Mouse (Mus musculus) heart, embryonic 11.5 days (tissue): Measurements from ENCODE around the gene Gucy2g. TPM values are rescaled to one million over a fixed set of nuclear protein-coding genes. Genes with fewer than 3 reads are reported as not detected.

Experiments used
- ATAC-seq: fragments of 200-750 bp; cut with Nextera tagmentation; replicated peaks from 2 replicates; pipeline ENCODE4 v1.8.0; 2017; ENCODE audit warnings: moderate library complexity; ENCODE audit not compliant: insufficient number of reproducible peaks, low FRiP score, low TSS enrichment
- H3K27ac ChIP-seq: fragments of 300-500 bp; sonication (generic); 2 replicates; pipeline ENCODE4 v1.5.1; 2014; ENCODE audit warnings: mild to moderate bottlenecking, low read depth, low read length
- H3K27me3 ChIP-seq: fragments of 300-500 bp; sonication (generic); 2 replicates; pipeline ENCODE4 v1.6.1; 2014; ENCODE audit warnings: mild to moderate bottlenecking, low read length, mixed read lengths; ENCODE audit not compliant: control insufficient read depth, insufficient read depth
- H3K36me3 ChIP-seq: fragments of 300-500 bp; sonication (generic); 2 replicates; pipeline ENCODE4 v1.6.1; 2014; ENCODE audit warnings: mild to moderate bottlenecking, low read length, moderate library complexity, mixed read lengths; ENCODE audit not compliant: control insufficient read depth, insufficient read depth
- H3K4me1 ChIP-seq: fragments of 300-500 bp; sonication (generic); 2 replicates; pipeline ENCODE4 v1.6.1; 2014; ENCODE audit warnings: low read length; ENCODE audit not compliant: control insufficient read depth, insufficient read depth
- H3K4me2 ChIP-seq: fragments of 300-500 bp; sonication (generic); 2 replicates; pipeline ENCODE4 v1.6.1; 2014; ENCODE audit warnings: mild to moderate bottlenecking, moderate library complexity
- H3K4me3 ChIP-seq: fragments of 300-500 bp; sonication (generic); 2 replicates; pipeline ENCODE4 v1.5.1; 2014; ENCODE audit warnings: low read depth, low read length
- H3K9ac ChIP-seq: fragments of 300-500 bp; sonication (generic); 2 replicates; pipeline ENCODE4 v1.6.1; 2014; ENCODE audit warnings: mild to moderate bottlenecking, low read depth, low read length, moderate library complexity
- H3K9me3 ChIP-seq: fragments of 300-500 bp; sonication (generic); replicated peaks from 2 replicates; pipeline ENCODE4 v1.6.1; 2016; ENCODE audit warnings: low read length; ENCODE audit not compliant: control insufficient read depth
- WGBS: fragments of 180-500 bp; shearing (Covaris S2); extraction: QIAGEN DNeasy Blood & Tissue Kit; methylation state at CpG from one replicate; pipeline ENCODE4 v1.1.7; 2014; ENCODE audit not compliant: insufficient replicate concordance; 5-methylcytosine and 5-hydroxymethylcytosine counted together
- polyA plus RNA-seq: library from polyadenylated mRNA; unstranded; fragments of >200 nt; fragmentation: Nextera tagmentation; extraction: Ambion mirVana; gene quantifications from 2 replicates; pipeline ENCODE4 v1.2.1, GENCODE M21; 2014

The Gucy2g gene
- polyA plus RNA-seq, 1 experiment from 2014 or later, result not detected

DNA sequence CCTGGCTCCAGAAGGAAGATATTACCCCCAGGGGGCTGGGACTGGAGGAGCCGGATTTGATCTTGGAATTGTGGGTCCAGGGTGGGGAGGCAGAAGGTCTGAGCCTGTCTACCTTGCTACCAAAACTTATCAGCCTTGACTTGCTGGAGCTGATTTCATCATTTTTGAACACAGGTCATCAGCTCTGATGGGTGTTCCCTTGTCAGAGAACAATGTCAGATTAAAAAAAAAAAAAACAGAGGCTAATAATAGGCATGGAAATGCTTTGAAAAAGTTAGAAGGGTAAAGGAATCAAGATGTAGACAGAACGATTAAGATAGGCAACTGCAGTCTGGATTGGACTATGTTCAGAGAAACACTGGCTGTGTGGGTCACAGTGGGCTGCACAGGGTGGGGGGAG lies 49.4 kb downstream of the Gucy2g start:
- no peak overlapping the region for H3K4me3 ChIP-seq
- H3K36me3 ChIP-seq, result no peaks in the 10 kb centered on the region
- 72% methylated on average over 2 of the region's 2 CpGs for WGBS
- H3K9me3 ChIP-seq, result no peaks in the 10 kb centered on the region
- H3K27me3 ChIP-seq, result no peaks in the 10 kb centered on the region
- H3K9ac ChIP-seq, result no peak overlapping the region
- H3K4me1 ChIP-seq, result no peaks in the 10 kb centered on the region
- no peak for ATAC-seq
- H3K4me2 ChIP-seq, result no peak overlapping the region
- no peak overlapping the region for H3K27ac ChIP-seq

DNA sequence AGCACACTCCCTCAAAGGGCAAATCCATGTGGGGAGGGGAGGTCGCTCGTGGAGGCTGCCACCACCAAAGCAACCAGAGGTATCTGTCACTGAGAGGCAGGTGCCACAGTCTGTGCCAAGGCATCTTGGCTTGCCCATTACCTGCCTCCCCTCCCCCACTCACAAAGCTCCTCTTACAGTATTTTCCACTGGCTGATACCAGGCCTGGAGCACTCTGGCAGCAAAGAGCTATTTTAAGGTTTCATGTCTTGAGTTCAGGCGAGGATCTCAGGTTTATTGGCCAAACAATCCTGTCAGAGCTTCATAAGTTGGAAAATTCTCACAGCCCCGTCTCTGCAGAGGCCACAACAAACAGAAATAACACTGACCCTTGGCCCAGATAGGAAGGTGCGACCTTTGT lies 51.0 kb downstream of the Gucy2g start:
- H3K36me3 ChIP-seq, result no peaks in the 10 kb centered on the region
- H3K27me3 ChIP-seq, result no peaks in the 10 kb centered on the region
- H3K4me2 ChIP-seq, result no peak overlapping the region
- no peak overlapping the region for H3K4me3 ChIP-seq
- WGBS, result 64% methylated on average over 5 of the region's 5 CpGs
- no peak overlapping the region for H3K9ac ChIP-seq
- no peaks in the 10 kb centered on the region for H3K4me1 ChIP-seq
- H3K27ac ChIP-seq, result no peak overlapping the region
- H3K9me3 ChIP-seq, result no peaks in the 10 kb centered on the region
- ATAC-seq, result no peak

DNA sequence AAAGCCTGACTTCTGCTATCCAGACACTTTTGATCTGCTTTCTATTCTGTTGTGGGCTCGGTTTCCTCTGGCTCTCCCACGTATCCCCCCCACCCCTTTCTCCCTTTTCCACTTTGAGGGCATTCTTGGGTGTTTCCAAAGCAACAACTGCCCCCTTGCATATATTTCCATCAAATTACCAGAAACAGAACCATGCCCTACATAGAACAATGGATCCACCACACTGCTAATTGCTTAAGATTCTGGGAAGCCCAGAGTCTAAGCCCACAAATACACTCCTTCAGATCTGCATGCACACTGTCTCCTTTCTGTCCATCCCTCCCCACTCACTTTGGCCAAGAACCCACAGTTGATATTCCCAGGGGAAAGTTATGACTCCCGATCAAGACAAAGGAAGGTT lies 55.4 kb downstream of the Gucy2g start:
- Histone ChIP-seq H3K9me3 (no peaks in the 10 kb centered on the region), H3K27me3 (no peaks in the 10 kb centered on the region), H3K4me1 (no peaks in the 10 kb centered on the region), H3K36me3 (no peaks in the 10 kb centered on the region), H3K4me2 (no peak overlapping the region), H3K27ac (no peak overlapping the region), H3K4me3 (no peak overlapping the region), H3K9ac (no peak overlapping the region)
- no peak for ATAC-seq
- WGBS, result 62% methylated on average over 3 of the region's 3 CpGs

DNA sequence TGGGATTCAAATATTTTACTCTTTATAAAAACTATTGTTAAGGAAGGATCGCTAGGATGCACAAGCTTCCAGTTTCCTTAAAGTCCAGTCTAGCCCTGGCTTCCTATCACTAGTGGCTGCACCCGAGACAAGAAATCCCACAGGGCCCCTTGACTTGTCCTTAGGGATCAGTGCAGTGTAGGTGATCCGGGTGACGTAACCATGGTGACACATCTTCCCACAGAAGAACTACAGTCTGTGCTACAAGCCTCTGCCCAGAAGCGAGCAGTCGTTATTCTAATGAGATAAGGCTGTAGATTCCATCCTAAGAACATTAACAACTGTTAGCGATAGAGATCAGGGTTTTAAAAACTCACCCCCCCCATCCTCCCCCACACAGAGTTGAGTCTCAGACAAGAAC lies 56.0 kb downstream of the Gucy2g start:
- H3K27me3 ChIP-seq, result no peaks in the 10 kb centered on the region
- H3K4me2 ChIP-seq, result no peak overlapping the region
- H3K9ac ChIP-seq, result no peak overlapping the region
- no peaks in the 10 kb centered on the region for H3K4me1 ChIP-seq
- H3K36me3 ChIP-seq, result no peaks in the 10 kb centered on the region
- 65% methylated on average over 7 of the region's 7 CpGs for WGBS
- H3K27ac ChIP-seq, result no peak overlapping the region
- no peak for ATAC-seq
- H3K9me3 ChIP-seq, result no peaks in the 10 kb centered on the region
- H3K4me3 ChIP-seq, result no peak overlapping the region

- WGBS, result 75% methylated on average over 7 of the region's 7 CpGs
- H3K4me2 ChIP-seq, result no peak overlapping the region
- no peaks in the 10 kb centered on the region for H3K27me3 ChIP-seq
- no peak overlapping the region for H3K27ac ChIP-seq
- H3K9ac ChIP-seq, result no peak overlapping the region
- H3K4me3 ChIP-seq, result no peak overlapping the region
- ATAC-seq, result no peak
- no peaks in the 10 kb centered on the region for H3K36me3 ChIP-seq
- no peaks in the 10 kb centered on the region for H3K4me1 ChIP-seq
- H3K9me3 ChIP-seq, result no peaks in the 10 kb centered on the region
Observed at GRCm38 (mm10) chr19:55184442-55184841, 56.6 kb downstream of the Gucy2g start.

DNA sequence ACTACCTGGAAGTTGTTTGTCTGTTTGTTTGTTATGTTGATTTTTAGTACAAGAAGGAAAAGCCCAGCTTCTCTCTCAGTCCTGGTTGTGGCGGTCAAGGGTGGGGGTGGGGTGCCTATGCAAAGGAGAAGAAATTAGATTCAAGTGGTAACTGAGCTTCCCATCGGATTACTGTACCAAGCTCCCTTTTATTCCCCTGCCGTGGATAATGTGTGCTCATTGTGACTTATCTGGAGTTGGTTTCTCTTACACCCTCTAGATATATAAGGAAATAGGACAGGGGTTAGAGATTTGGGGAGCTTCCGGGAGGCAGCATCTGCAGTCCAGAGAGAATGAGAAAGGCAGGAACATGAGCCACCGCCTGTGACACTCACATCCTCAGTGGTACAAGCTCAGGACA lies 60.6 kb downstream of the Gucy2g start, which contains the start of gene Tectb:
Tectb (plus strand) TSS at position 301 of the 400 bp plus-strand sequence.
- no peak for ATAC-seq
- 72% methylated on average over 5 of the region's 5 CpGs for WGBS
- no peaks in the 10 kb centered on the region for H3K36me3 ChIP-seq

DNA sequence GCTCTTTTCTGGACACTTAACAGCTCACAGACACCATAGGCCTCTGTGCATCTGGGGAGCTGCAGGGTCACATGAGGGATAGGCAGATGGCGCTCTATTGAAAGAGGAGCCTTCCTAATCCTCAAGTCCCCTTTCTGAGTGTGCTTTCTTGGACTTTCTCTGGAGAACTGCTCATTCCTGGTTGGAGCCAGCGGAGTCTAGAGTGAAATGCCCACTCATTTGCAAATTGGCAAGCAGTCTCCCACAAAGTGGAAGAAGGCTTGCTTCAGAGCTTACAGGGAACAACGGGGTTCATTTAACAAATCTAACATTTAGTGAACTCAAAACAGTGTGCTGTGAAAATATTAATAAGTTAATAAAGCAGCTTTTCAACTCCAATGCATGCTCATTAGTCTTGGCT lies 63.9 kb downstream of the Gucy2g start:
- no peak overlapping the region for H3K9ac ChIP-seq
- no peaks in the 10 kb centered on the region for H3K4me1 ChIP-seq
- H3K27ac ChIP-seq, result no peak overlapping the region
- H3K36me3 ChIP-seq, result no peaks in the 10 kb centered on the region
- 80% methylated on average over 3 of the region's 3 CpGs for WGBS
- H3K9me3 ChIP-seq, result no peaks in the 10 kb centered on the region
- ATAC-seq, result no peak
- no peak overlapping the region for H3K4me2 ChIP-seq
- no peak overlapping the region for H3K4me3 ChIP-seq
- no peaks in the 10 kb centered on the region for H3K27me3 ChIP-seq

More for the DNA sequence above, 60.6 kb downstream of the Gucy2g start, which contains the start of gene Tectb:
- no peaks in the 10 kb centered on the region for H3K9me3 ChIP-seq
- H3K27ac ChIP-seq, result no peak within 1 kb of the TSS
- H3K4me1 ChIP-seq, result no peaks in the 10 kb centered on the region
- H3K27me3 ChIP-seq, result no peaks in the 10 kb centered on the region
- no peak within 1 kb of the TSS for H3K4me2 ChIP-seq
- H3K9ac ChIP-seq, result no peak within 1 kb of the TSS
- no peak within 1 kb of the TSS for H3K4me3 ChIP-seq

- Histone ChIP-seq H3K4me2 (no peak overlapping the region), H3K4me1 (no peaks in the 10 kb centered on the region), H3K27me3 (no peaks in the 10 kb centered on the region), H3K9me3 (peaks cover 3% of the 10 kb centered on the region; the same call in 1 of the 2 replicates), H3K9ac (no peak overlapping the region), H3K27ac (no peak overlapping the region), H3K4me3 (no peak overlapping the region), H3K36me3 (no peaks in the 10 kb centered on the region)
- 79% methylated on average over 1 of the region's 1 CpGs for WGBS
- ATAC-seq, result no peak
Observed at GRCm38 (mm10) chr19:55171585-55171984, 69.5 kb downstream of the Gucy2g start.

DNA sequence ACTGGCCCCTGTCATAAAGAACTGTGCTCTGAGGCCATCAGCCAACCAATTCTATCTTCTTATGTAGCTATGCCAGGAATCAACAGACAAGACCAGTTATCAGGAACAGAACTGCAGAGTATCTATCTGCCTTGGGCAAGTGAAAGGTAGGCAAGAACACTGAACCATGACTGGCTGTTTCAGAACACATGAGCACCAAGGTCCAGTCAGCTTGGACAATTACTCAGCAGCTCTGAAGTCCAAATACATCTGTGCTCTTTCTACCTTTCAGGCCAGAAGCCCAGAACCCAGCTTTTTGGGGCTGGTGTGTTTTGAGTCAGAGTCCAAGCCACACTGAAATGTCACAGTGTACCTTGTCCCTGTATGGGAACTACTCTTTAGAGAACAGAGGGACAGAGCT lies 70.6 kb downstream of the Gucy2g start:
- no peak overlapping the region for H3K4me3 ChIP-seq
- no peak overlapping the region for H3K9ac ChIP-seq
- no peaks in the 10 kb centered on the region for H3K4me1 ChIP-seq
- H3K9me3 ChIP-seq, result peaks cover 3% of the 10 kb centered on the region; the same call in 1 of the 2 replicates
- no peaks in the 10 kb centered on the region for H3K36me3 ChIP-seq
- H3K27ac ChIP-seq, result no peak overlapping the region
- H3K4me2 ChIP-seq, result no peak overlapping the region
- H3K27me3 ChIP-seq, result no peaks in the 10 kb centered on the region
- ATAC-seq, result no peak
